Mouse (Mus musculus) ES-E14 (cell line): ENCODE measurements around the gene Hrasls5. TPM values are rescaled to one million over a fixed set of nuclear protein-coding genes. Genes with fewer than 3 reads are reported as not detected.

Experiments used
- DNase-seq: peaks from one replicate; pipeline ENCODE4 v3.0.0-alpha.2; 2013; ENCODE audit warnings: low read depth, low spot score
- H3K27ac ChIP-seq: 2 replicates; pipeline ENCODE4 v1.5.1; 2012; ENCODE audit warnings: low read depth, mild to moderate bottlenecking, low read length, moderate library complexity, mixed read lengths; ENCODE audit not compliant: poor library complexity, insufficient read depth, severe bottlenecking
- H3K36me3 ChIP-seq: 2 replicates; pipeline ENCODE4 v1.6.1; 2012; ENCODE audit warnings: mild to moderate bottlenecking, low read length, moderate library complexity, mixed read lengths; ENCODE audit not compliant: control insufficient read depth, poor library complexity, insufficient read depth, severe bottlenecking
- H3K4me1 ChIP-seq, 2 experiments: fragments of 150-350 bp in 1 of 2; sonication (generic) in 1 of 2; 2 replicates each; pipeline ENCODE4 v1.6.1; 2012; ENCODE audit warnings: low read length in 2 of 2, mild to moderate bottlenecking in 1 of 2, mixed read lengths in 1 of 2; ENCODE audit not compliant: control insufficient read depth in 2 of 2, insufficient read depth in 2 of 2, poor library complexity in 1 of 2
- H3K4me3 ChIP-seq, 2 experiments: fragments of 150-350 bp in 1 of 2; sonication (generic) in 1 of 2; 2 replicates each; pipeline ENCODE4 v1.5.1; 2012; ENCODE audit warnings: low read length in 2 of 2, low read depth in 1 of 2, mild to moderate bottlenecking in 1 of 2, mixed read lengths in 1 of 2; ENCODE audit not compliant: insufficient read depth in 1 of 2, poor library complexity in 1 of 2, severe bottlenecking in 1 of 2
- H3K9ac ChIP-seq: 2 replicates; pipeline ENCODE4 v1.6.1; 2012; ENCODE audit warnings: low read depth, mild to moderate bottlenecking, low read length, mixed read lengths; ENCODE audit not compliant: poor library complexity, insufficient read depth, severe bottlenecking
- H3K9me3 ChIP-seq: fragments of 150-350 bp; sonication (generic); 2 replicates; pipeline ENCODE4 v1.6.1; 2012; ENCODE audit warnings: low read depth, mild to moderate bottlenecking, low read length; ENCODE audit not compliant: control insufficient read depth, insufficient read depth
- CHD2 ChIP-seq: IDR thresholded peaks from 2 replicates; pipeline ENCODE4 v1.6.1; 2014; ENCODE audit warnings: mild to moderate bottlenecking, low read depth, low read length, inconsistent platforms
- HCFC1 ChIP-seq: IDR thresholded peaks from 2 replicates; pipeline ENCODE4 v1.6.1; 2012; ENCODE audit warnings: low read length, inconsistent platforms, borderline replicate concordance; ENCODE audit not compliant: insufficient read depth
- MAFK ChIP-seq: IDR thresholded peaks from 2 replicates; pipeline ENCODE4 v1.6.1; 2014; ENCODE audit warnings: mild to moderate bottlenecking, low read depth, low read length, inconsistent platforms; ENCODE audit not compliant: insufficient read depth
- ZC3H11A ChIP-seq: IDR thresholded peaks from 2 replicates; pipeline ENCODE4 v1.6.1; 2012; ENCODE audit warnings: low read depth, mild to moderate bottlenecking, inconsistent platforms, low read length, borderline replicate concordance
- ZNF384 ChIP-seq: IDR thresholded peaks from 2 replicates; pipeline ENCODE4 v1.6.1; 2012; ENCODE audit warnings: low read depth, low read length, inconsistent platforms
- in situ Hi-C, 2 experiments: fragments of 600-800 bp; cut with MboI; formaldehyde crosslinking; loops; one replicate each; pipeline ENCODE4 v1.15.1; 2025; ENCODE audit warnings: low sequenced_read_pairs in 2 of 2, inconsistent platforms in 1 of 2; ENCODE audit not compliant: unreplicated experiment in 2 of 2
- total RNA-seq: library from RNA; depleted of rRNA; stranded (reverse); fragments of 300-350 nt; gene quantifications from 2 replicates; pipeline ENCODE4 v1.2.3, GENCODE M21; 2012

The Hrasls5 gene
- total RNA-seq, 1 experiment: not detected

DNA sequence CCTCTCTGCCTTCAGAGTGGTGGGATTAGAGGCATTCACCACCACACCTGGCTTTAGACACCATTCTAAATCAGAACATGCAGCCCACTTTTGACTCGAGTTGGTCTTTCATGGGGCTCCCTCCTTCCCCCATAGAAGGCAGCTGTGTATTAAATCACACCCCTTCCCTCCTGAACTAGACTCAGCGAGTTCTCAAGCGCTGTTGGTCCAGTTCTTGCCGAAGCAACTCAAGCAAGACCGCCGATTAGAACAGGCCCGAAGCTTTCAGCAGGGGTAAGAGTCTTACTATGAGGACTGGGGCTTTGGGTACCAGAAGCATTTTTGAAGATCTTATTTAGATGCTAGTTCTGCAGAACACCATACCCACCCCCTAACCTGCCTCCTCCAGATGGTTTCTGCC is 810 bp downstream of the Hrasls5 start:
- in situ Hi-C loops: no loop called here

DNA sequence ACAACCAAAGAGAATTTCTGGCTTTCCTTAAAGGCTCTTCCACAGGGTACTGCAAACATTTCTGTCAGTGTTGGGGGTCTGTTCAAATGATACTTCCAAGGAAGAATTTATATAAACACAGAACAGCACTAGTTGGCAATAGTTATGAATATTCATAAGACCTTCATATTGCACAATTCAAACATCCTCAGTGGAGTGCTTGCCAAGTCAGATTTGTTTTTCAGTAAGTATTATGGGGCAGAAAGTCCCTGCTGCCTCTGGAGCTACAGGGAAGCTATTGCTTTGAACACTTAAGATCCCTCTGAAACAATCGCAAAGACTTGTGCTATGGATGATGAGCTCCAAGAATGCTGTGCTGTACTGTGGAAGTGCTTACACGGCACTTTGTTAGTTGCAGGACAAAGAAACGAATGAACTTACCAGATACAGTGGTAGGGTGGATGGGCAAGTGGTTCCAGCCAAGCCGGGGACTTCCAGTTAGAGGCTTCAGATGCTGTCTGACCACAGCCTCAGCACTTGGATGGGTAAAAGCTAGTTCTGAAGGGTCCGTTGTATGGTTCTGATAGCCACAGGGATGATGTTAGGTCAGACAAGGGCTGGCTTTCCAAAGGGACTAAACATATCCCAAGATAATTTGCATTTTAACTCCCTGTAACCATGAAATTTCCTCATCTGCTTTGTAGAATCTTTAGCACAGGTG is 4.0 kb downstream of the Hrasls5 start:
- DNase-seq: no peak
- TF ChIP-seq ZC3H11A (no peak), ZNF384 (no peak), HCFC1 (no peak), CHD2 (no peak), MAFK (no peak)
- in situ Hi-C loops: no loop called here
- Histone ChIP-seq H3K9me3 (no peaks in the 10 kb centered on the region), H3K27ac (no peak overlapping the region), H3K9ac (no peak overlapping the region), H3K4me1 (no peaks in the 10 kb centered on the region), H3K36me3 (no peaks in the 10 kb centered on the region), H3K4me3 (no peak overlapping the region)

More for the DNA sequence above, 810 bp downstream of the Hrasls5 start:
- no peak overlapping the region for H3K27ac ChIP-seq
- DNase-seq: no peak
- no peaks in the 10 kb centered on the region for H3K4me1 ChIP-seq
- TF ChIP-seq MAFK (no peak), ZNF384 (no peak), ZC3H11A (no peak), CHD2 (no peak), HCFC1 (no peak)
- H3K9ac ChIP-seq: no peak overlapping the region
- H3K36me3 ChIP-seq: no peaks in the 10 kb centered on the region
- H3K9me3 ChIP-seq: no peaks in the 10 kb centered on the region
- no peak overlapping the region for H3K4me3 ChIP-seq

DNA sequence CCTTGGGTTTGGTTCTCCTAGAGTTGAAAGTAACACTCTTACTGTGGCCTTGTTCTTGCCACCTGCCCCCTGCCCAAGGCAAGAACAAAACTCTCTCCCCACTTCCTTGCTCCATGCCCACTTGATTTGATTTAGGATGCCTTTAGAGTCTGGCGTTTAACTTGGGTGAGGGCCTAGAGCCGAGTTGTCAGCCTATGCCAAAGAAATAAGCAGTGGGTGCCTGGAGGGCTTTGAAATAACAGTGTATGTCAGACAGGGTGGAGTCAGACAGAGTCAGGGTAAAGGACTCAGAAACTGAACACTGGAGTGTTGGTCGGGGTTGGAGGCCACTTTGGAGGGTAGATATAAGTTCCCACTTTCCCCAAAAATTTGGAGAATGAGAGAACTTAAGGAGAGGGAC is 4.7 kb downstream of the Hrasls5 start:
- Histone ChIP-seq H3K9me3 (no peaks in the 10 kb centered on the region), H3K36me3 (no peaks in the 10 kb centered on the region), H3K9ac (no peak overlapping the region), H3K27ac (no peak overlapping the region), H3K4me3 (no peak overlapping the region), H3K4me1 (no peaks in the 10 kb centered on the region)
- in situ Hi-C loops: no loop called here
- no peak for DNase-seq
- TF ChIP-seq ZNF384: no peak
- TF ChIP-seq MAFK: no peak
- TF ChIP-seq ZC3H11A: no peak
- TF ChIP-seq CHD2: no peak
- no peak for TF ChIP-seq HCFC1

DNA sequence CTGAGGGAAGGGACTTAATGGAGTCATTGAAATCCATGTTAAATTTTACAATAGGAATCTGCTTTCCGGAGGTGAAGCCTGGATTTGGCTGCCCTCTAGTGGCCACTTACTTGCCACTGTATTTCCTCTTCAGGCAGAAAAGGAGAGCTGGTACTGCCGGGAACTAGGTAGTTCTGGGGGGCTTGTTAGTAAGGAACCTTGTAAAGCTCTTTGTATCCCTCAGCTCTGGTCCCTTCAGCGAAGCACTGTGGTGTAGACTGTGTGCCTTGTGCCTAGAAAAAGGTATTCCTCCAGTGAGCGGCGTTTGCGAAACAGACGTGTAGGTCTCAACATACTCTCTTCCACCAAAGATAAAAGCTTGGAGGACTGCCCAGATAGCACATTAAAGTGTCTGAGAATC is 5.4 kb downstream of the Hrasls5 start:
- in situ Hi-C loops: no loop called here
- H3K27ac ChIP-seq: no peak overlapping the region
- no peak for TF ChIP-seq MAFK
- TF ChIP-seq ZC3H11A: peak; percentile 68
- H3K9ac ChIP-seq: no peak overlapping the region
- H3K9me3 ChIP-seq: no peaks in the 10 kb centered on the region
- H3K36me3 ChIP-seq: no peaks in the 10 kb centered on the region
- H3K4me3 ChIP-seq: no peak overlapping the region
- DNase-seq: peak; percentile 54
- H3K4me1 ChIP-seq: no peaks in the 10 kb centered on the region

DNA sequence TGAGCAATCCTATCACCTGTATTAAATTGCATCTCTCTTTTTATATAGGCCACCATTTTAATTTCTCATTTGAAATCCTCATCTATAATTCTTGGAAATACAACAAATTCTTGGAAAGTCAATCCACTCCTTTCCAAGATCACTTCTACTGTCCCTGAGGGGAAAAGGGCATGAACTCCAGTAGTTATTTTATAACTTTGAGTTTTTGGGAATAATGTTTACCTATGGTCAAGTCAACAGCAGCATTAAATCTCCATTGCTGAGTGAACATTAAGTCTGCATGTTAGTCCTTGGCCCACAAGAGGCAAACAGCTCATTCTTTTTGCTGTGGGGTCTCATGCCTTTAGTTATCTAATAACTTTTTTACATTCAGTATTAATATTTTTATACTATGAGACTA is 20.7 kb downstream of the Hrasls5 start:
- no peak overlapping the region for H3K4me3 ChIP-seq
- H3K9ac ChIP-seq: no peak overlapping the region
- in situ Hi-C loops: no loop called here
- H3K4me1 ChIP-seq: no peaks in the 10 kb centered on the region
- no peak overlapping the region for H3K27ac ChIP-seq
- H3K9me3 ChIP-seq: no peaks in the 10 kb centered on the region
- TF ChIP-seq ZNF384: no peak
- TF ChIP-seq ZC3H11A: no peak
- no peak for TF ChIP-seq CHD2
- TF ChIP-seq HCFC1: no peak
- DNase-seq: no peak
- H3K36me3 ChIP-seq: no peaks in the 10 kb centered on the region
